Mouse (Mus musculus) MEL (cell line): ENCODE measurements around the gene Sh3tc1. TPM values are rescaled to one million over a fixed set of nuclear protein-coding genes. Genes with fewer than 3 reads are reported as not detected.

Experiments used
- DNase-seq: peaks from one replicate; pipeline ENCODE4 v3.0.0; 2011; ENCODE audit warnings: low read depth, low spot score
- H3K27ac ChIP-seq: 2 replicates; pipeline ENCODE4 v1.5.1; 2012; ENCODE audit warnings: low read depth, mild to moderate bottlenecking, control low read depth, low read length, moderate library complexity; ENCODE audit not compliant: control insufficient read depth
- H3K27me3 ChIP-seq, 2 experiments: fragments of 150-350 bp in 1 of 2; sonication (generic) in 1 of 2; 2 replicates each; pipeline ENCODE4 v1.6.1; 2012; ENCODE audit warnings: low read length in 2 of 2, mild to moderate bottlenecking in 2 of 2, improper control_type of control experiment in 1 of 2, moderate library complexity in 1 of 2; ENCODE audit not compliant: insufficient read depth in 2 of 2, control insufficient read depth in 1 of 2
- H3K36me3 ChIP-seq, 2 experiments: 2 replicates each; pipeline ENCODE4 v1.6.1; 2012 to 2014; ENCODE audit warnings: low read length in 2 of 2, improper control_type of control experiment in 1 of 2, inconsistent platforms in 1 of 2, mild to moderate bottlenecking in 1 of 2; ENCODE audit not compliant: insufficient read depth in 2 of 2, control insufficient read depth in 1 of 2
- H3K4me1 ChIP-seq, 2 experiments: fragments of 150-350 bp in 1 of 2; sonication (generic) in 1 of 2; 2 replicates each; pipeline ENCODE4 v1.6.1; 2012; ENCODE audit warnings: low read length in 2 of 2, improper control_type of control experiment in 1 of 2, mild to moderate bottlenecking in 1 of 2; ENCODE audit not compliant: insufficient read depth in 2 of 2, control insufficient read depth in 1 of 2
- H3K4me3 ChIP-seq, 2 experiments: fragments of 150-350 bp in 1 of 2; sonication (generic) in 1 of 2; 2 replicates each; pipeline ENCODE4 v1.5.1; 2012; ENCODE audit warnings: low read depth in 2 of 2, low read length in 2 of 2, mild to moderate bottlenecking in 2 of 2, moderate library complexity in 2 of 2, control low read depth in 1 of 2, improper control_type of control experiment in 1 of 2; ENCODE audit not compliant: control insufficient read depth in 1 of 2, insufficient read depth in 1 of 2
- H3K79me2 ChIP-seq: 2 replicates; pipeline ENCODE4 v1.6.1; 2012; ENCODE audit warnings: mild to moderate bottlenecking, low read length, moderate library complexity; ENCODE audit not compliant: control insufficient read depth, poor library complexity, insufficient read depth
- H3K9ac ChIP-seq: 2 replicates; pipeline ENCODE4 v1.6.1; 2012; ENCODE audit warnings: low read depth, mild to moderate bottlenecking, control low read depth, low read length, moderate library complexity; ENCODE audit not compliant: control insufficient read depth, poor library complexity, severe bottlenecking
- H3K9me3 ChIP-seq: fragments of 150-350 bp; sonication (generic); replicated peaks from 2 replicates; pipeline ENCODE4 v1.6.1; 2012; ENCODE audit warnings: mild to moderate bottlenecking, low read length, improper control_type of control experiment, moderate library complexity; ENCODE audit not compliant: insufficient read depth
- BHLHE40 ChIP-seq: IDR thresholded peaks from 2 replicates; pipeline ENCODE4 v1.6.1; 2012; ENCODE audit warnings: low read depth, mild to moderate bottlenecking, inconsistent platforms, low read length, improper control_type of control experiment, borderline replicate concordance
- CHD2 ChIP-seq: IDR thresholded peaks from 2 replicates; pipeline ENCODE4 v1.6.1; 2011; ENCODE audit warnings: low read length, improper control_type of control experiment
- ELF1 ChIP-seq: IDR thresholded peaks from 2 replicates; pipeline ENCODE4 v1.6.1; 2014; ENCODE audit warnings: low read depth, mild to moderate bottlenecking, inconsistent platforms, low read length, improper control_type of control experiment, moderate library complexity
- GATA1 ChIP-seq: IDR thresholded peaks from 2 replicates; pipeline ENCODE4 v1.6.1; 2011; ENCODE audit warnings: low read depth, low read length, improper control_type of control experiment
- MAFK ChIP-seq: IDR thresholded peaks from 2 replicates; pipeline ENCODE4 v1.6.1; 2011; ENCODE audit warnings: low read depth, mild to moderate bottlenecking, low read length, improper control_type of control experiment, borderline replicate concordance
- MAZ ChIP-seq: IDR thresholded peaks from 2 replicates; pipeline ENCODE4 v1.6.1; 2012; ENCODE audit warnings: low read depth, mild to moderate bottlenecking, inconsistent platforms, low read length, improper control_type of control experiment
- MXI1 ChIP-seq: IDR thresholded peaks from 2 replicates; pipeline ENCODE4 v1.6.1; 2011; ENCODE audit warnings: mild to moderate bottlenecking, low read depth, low read length, improper control_type of control experiment
- MYB ChIP-seq: IDR thresholded peaks from 2 replicates; pipeline ENCODE4 v1.6.1; 2011; ENCODE audit warnings: mild to moderate bottlenecking, low read depth, low read length, improper control_type of control experiment
- MYC ChIP-seq: IDR thresholded peaks from 2 replicates; pipeline ENCODE4 v1.6.1; 2011; ENCODE audit warnings: low read depth, mild to moderate bottlenecking, low read length, improper control_type of control experiment, moderate library complexity
- POLR2A ChIP-seq, 2 experiments: IDR thresholded peaks; 2 replicates each; pipeline ENCODE4 v1.6.1; 2011 to 2012; ENCODE audit warnings: low read length in 2 of 2, mild to moderate bottlenecking in 2 of 2, control low read depth in 1 of 2, improper control_type of control experiment in 1 of 2, low read depth in 1 of 2, moderate library complexity in 1 of 2; ENCODE audit not compliant: control insufficient read depth in 1 of 2, insufficient read depth in 1 of 2, poor library complexity in 1 of 2
- RCOR1 ChIP-seq: IDR thresholded peaks from 2 replicates; pipeline ENCODE4 v1.6.1; 2012; ENCODE audit warnings: low read depth, mild to moderate bottlenecking, inconsistent platforms, low read length, improper control_type of control experiment
- TAL1 ChIP-seq: IDR thresholded peaks from 2 replicates; pipeline ENCODE4 v1.6.1; 2012; ENCODE audit warnings: mild to moderate bottlenecking, inconsistent platforms, low read length, moderate library complexity, mixed read lengths
- TCF12 ChIP-seq: IDR thresholded peaks from 2 replicates; pipeline ENCODE4 v1.6.1; 2014; ENCODE audit warnings: low read depth, mild to moderate bottlenecking, inconsistent platforms, low read length, improper control_type of control experiment, moderate library complexity
- UBTF ChIP-seq: IDR thresholded peaks from 2 replicates; pipeline ENCODE4 v1.6.1; 2012; ENCODE audit warnings: low read depth, mild to moderate bottlenecking, inconsistent platforms, low read length, improper control_type of control experiment, moderate library complexity, borderline replicate concordance; ENCODE audit not compliant: insufficient read depth
- ZC3H11A ChIP-seq: IDR thresholded peaks from 2 replicates; pipeline ENCODE4 v1.6.1; 2012; ENCODE audit warnings: low read depth, mild to moderate bottlenecking, inconsistent platforms, low read length, improper control_type of control experiment
- polyA plus RNA-seq, 2 experiments: library from polyadenylated mRNA; stranded (reverse) in 1 of 2; unstranded in 1 of 2; fragments of >175 nt in 1 of 2; fragments of >200 nt in 1 of 2; gene quantifications; 2 replicates each; pipeline versions ENCODE4 v1.2.1 to v1.2.4; 2012; ENCODE audit warnings: low replicate concordance in 2 of 2, low read depth in 1 of 2; ENCODE audit not compliant: insufficient read length in 2 of 2, insufficient read depth in 1 of 2, missing spikeins in 1 of 2
- total RNA-seq: library from RNA; depleted of rRNA; stranded (reverse); fragments of 300-350 nt; gene quantifications from 2 replicates; pipeline ENCODE4 v1.2.3, GENCODE M21; 2012

Sh3tc1 gene
- total and polyA plus RNA-seq, 3 experiments = not detected

DNA sequence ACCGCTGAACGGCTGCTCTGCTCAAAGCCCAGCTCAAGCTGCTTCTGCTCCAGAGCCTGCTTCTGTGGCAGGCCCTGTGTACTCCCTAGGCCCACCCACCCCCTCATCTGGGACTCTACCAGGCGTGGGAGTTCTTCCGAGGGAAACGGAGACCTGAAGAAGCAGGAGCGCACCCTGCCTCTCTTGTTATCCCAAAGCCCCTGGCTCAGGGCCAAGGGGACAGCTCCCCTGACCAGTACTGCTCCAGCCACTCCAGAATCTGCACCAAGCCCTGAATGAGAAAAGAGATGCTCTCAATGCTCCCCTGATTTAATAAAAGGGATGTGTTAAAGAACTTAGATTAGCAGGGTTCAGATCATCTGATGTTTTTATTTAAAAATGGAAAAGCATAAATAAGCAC, 78.6 kb downstream of the Sh3tc1 start:
- Histone ChIP-seq H3K4me3 (no peak overlapping the region), H3K27me3 (no peaks in the 10 kb centered on the region), H3K36me3 (no peaks in the 10 kb centered on the region), H3K4me1 (no peaks in the 10 kb centered on the region), H3K9ac (no peak overlapping the region), H3K9me3 (no peaks in the 10 kb centered on the region), H3K79me2 (no peaks in the 10 kb centered on the region), H3K27ac (no peak overlapping the region)
- DNase-seq = no peak
- TF ChIP-seq ZC3H11A = no peak
- no peak for TF ChIP-seq MAFK

DNA sequence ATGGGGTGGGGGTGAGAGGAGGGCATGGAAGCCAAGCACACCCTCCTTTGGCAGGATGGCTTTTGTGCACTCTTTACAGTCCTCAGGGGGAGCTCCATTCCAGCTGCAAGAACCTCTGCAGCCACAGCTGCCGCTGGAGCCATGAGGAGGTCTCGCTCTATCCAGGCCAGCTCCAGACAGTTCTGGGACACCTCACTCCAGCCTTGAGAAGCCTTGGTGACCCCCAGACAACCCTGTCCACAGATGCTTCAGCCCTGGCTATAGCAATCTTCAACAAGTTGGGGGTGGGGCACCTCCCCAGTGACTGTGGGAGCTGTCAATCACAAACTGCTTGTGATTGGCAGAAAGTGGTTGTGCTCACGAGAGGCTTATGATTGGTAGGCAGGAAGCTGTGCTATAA, 80.3 kb downstream of the Sh3tc1 start:
- Histone ChIP-seq H3K9ac (no peak overlapping the region), H3K27ac (no peak overlapping the region), H3K9me3 (no peaks in the 10 kb centered on the region), H3K4me1 (no peaks in the 10 kb centered on the region)
- TF ChIP-seq RCOR1 = no peak
- no peak for TF ChIP-seq MAFK
- TF ChIP-seq MYC = no peak
- no peak for TF ChIP-seq CHD2
- no peak for TF ChIP-seq GATA1
- no peak for TF ChIP-seq UBTF
- no peak for TF ChIP-seq POLR2A (IDR thresholded peaks at IDR 0.05; ENCODE audit: control insufficient read depth in 1 of 2, insufficient read depth in 1 of 2, low read depth in 1 of 2, low read length in 2 of 2, poor library complexity in 1 of 2)
- TF ChIP-seq MXI1 = no peak
- no peak for TF ChIP-seq BHLHE40
- TF ChIP-seq, all 39 proteins: peak for 0
- no peaks in the 10 kb centered on the region for H3K79me2 ChIP-seq
- H3K4me3 ChIP-seq = no peak overlapping the region
- H3K27me3 ChIP-seq = no peaks in the 10 kb centered on the region
- no peak for DNase-seq
- no peaks in the 10 kb centered on the region for H3K36me3 ChIP-seq

DNA sequence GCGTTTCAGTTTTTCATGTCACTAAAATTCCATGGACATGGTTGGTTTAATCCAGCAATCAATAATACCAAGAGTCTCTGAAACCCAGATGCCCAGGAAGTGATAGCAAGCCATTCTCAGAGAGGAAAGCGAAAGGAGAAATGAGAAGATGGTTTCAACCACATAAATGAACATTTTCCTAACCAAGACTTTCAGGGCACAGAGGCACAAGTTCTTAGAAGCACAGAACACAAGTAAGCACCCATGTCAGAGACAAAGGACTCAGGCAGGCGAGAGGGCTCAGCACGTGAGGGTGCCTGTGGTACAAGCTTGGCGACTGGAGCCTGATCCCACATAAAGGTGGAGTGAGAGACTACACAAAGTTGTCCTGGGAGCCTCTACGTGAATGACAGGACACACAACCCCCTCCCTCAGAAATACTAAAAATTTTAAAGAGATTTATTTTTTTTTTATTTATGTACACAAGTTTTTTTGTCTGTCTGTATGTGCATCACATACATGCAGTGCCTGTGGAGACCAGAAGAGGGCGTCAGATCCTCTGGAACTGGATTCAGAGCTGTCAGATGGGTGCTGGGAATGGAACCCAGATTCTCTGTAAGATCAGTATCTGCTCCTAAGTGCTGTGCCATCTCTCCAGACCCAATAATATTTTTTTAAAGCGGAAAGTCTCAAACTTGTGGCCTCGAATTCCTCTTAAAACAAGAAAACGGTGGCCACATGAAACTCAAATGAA, 83.9 kb downstream of the Sh3tc1 start:
- Histone ChIP-seq H3K4me1 (no peaks in the 10 kb centered on the region), H3K27me3 (no peaks in the 10 kb centered on the region), H3K9me3 (no peaks in the 10 kb centered on the region), H3K36me3 (no peaks in the 10 kb centered on the region), H3K27ac (no peak overlapping the region), H3K4me3 (no peak overlapping the region), H3K9ac (no peak overlapping the region), H3K79me2 (no peaks in the 10 kb centered on the region)
- DNase-seq = no peak
- TF ChIP-seq MYB (no peak), ELF1 (no peak), POLR2A (IDR thresholded peaks at IDR 0.05; ENCODE audit: control insufficient read depth in 1 of 2, insufficient read depth in 1 of 2, low read depth in 1 of 2, low read length in 2 of 2, poor library complexity in 1 of 2) (no peak), MAZ (no peak), GATA1 (no peak), UBTF (no peak), TAL1 (no peak), TCF12 (no peak)
